Mouse (Mus musculus) right cerebral cortex, adult 18-20 months (tissue): Measurements from ENCODE around the gene Stfa3.
"Not testable (repeated sequence)": the region's sequence is repeated elsewhere in the genome, so short reads cannot be mapped to it uniquely, and the experiment has no call there.

Experiments
- DNase-seq: peaks from one replicate; pipeline ENCODE4 v3.0.0; 2022; ENCODE audit warnings: mixed read lengths

The Stfa3 gene

DNA sequence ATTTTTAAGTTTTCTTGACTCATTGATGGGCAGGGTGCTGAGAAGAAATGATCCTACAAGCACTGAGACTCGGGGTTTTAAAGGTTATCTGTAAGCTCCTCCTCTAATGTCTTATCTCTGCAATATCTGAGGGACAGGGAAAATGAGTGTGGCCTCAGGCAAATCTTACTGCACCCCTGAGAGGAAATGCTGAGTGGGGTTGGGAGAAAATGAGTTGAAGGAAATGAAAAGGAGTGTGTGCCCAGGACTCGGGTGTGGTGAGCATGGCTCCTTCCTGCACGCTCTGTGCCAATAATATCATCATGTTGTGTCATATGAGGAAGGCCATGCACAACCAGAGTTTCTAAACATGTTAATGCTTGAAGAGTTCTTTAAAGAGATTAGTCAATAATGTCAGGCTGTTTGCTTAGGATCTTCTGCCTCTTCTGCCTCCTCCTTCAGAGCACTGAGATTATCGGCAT lies at the start of gene Stfa3:
Gene Stfa3 (minus strand): TSS at position 51 of the 461 bp plus-strand sequence.
- no peak for DNase-seq

DNA sequence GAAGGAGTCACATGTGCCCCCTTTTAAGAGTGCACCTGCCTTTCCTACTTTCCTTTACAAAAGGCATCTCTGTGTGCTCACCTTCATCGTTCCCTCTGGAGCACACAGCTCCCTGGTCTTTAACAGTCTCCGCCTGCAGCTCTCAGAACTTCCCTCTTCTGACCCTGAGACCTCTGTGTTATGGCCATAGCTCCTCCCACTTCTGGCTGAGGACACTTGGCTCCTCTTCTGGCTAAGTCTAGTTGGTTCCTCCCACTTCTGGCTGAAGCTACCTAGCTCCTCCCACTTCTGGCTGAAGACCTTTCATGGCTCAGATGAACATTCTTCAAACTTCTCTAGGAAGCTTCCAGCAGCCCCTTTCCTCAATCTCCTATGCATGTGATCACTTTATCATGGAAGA lies 47.1 kb upstream of the Stfa3 start:
- DNase-seq, result no peak

DNA sequence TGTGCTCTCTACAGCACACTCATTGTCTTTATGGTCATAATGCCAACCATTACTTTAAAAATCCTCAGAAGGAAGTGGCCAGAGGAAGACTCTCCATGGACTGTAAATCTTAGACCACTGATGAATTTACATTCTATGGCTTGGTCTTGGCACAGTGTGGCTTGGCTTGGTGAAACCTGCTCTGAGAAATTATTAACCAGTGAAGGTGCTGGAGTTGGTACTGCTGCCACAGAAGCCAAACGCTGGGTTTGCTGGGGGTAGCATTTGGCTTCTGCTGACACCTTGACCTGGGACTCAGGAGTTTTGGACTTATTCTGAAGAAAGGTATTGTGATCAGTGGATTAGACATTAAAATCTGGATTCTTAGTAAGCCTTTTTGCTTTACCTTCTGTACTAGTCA lies 37.2 kb upstream of the Stfa3 start:
- no peak for DNase-seq

DNA sequence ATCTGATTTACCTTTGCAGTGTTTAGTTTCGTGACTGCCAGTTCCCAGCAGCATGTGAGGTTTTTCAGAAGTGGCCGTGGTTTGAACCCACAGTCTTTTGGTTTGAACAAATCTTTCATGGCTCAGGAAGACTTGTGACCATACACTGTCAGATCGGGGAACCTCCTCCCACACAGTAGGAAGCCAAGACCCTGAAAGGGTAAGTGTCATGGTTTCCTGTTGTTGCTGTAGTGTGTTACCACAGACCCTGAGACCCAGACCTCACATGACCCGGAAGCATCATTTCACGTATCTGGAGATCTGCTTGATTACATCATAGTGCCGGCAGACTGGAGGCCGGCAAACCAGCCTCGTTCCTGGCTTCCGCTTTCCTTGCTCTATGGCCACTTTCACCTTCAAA lies 21.7 kb upstream of the Stfa3 start:
- DNase-seq, result no peak

DNA sequence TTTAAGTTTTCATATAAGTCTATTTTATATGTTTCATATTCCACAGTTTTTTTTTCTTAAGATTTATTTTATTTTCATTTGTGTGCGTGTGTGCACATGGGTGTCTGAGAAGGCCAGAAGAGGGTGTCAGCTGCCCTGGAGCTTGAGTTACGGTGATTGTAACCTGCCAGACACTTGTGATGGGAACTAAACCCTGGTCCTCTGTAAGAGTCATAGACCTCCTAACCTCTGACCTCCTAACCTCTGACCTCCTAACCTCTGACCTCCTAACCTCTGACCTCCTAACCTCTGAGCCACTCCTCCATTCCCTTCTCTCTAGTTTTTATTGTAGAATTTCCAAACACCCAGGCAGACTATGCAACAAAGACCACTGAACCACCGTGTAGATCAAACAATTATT lies 20.3 kb upstream of the Stfa3 start:
- DNase-seq, result no peak

DNA sequence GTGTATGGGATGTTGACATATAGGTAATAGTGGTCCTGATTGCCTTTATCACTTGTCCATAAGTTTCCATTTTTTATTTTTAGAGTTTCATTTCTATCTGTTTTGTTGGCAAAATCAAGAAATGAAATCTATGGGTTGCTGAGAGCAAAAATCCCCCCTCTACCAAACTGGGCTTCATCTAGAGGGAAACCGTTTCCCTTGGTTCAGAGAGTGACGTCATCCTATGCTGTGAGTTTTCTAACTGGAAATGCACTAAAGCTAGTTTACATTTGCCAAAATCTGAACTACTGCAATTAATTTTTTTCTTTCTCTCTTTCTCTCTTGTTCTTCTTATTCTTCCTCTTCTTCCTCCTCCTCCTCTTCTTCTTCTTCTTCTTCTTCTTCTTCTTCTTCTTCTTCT lies 19.7 kb upstream of the Stfa3 start:
- DNase-seq, result no peak

DNA sequence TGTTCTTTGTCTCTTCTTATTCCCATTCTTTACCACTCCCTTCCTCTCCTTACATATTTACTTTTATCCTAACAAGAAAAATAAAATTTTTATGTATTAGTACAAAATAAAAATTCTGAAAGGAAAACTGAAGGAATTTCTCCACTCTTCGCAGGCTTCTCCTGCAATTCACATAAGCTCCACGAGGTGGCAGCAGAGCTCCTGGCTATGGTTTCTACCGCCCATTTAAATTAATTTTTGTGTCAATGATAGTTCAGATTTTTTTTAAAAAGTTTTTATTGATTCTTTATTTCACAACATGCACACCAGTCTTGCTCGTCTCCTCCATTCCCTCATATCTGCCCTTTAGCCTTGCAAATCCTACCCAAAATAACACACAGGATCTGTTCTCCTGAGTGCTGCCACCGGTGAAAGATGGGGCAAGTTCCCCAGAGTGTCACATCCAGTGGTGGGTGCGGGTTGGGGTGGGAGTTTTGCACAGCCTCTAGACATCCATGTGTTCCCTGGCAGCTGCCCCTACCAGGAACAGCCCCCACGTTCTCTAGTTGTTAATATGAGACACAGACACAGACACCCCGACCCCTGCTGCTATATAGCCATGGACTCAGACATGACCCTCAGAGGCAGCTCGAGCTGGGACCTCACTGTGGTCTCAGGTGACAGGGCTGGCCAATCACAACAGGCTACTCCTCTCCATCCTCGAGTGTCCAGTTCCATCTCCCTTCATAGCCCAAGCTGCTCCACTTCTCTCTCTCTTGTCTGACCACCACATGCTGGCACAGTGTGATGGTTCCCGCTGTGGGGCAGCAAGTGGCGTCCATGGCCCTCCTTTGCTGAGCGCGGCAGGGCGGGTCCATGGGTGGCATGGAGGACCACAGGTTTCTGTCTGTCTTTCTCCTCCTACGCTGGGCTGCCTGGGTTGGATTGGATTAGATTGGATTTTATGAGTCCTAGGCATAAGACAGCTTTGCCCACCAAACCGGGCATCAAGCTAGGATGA lies 18.3 kb upstream of the Stfa3 start:
- no peak for DNase-seq

DNA sequence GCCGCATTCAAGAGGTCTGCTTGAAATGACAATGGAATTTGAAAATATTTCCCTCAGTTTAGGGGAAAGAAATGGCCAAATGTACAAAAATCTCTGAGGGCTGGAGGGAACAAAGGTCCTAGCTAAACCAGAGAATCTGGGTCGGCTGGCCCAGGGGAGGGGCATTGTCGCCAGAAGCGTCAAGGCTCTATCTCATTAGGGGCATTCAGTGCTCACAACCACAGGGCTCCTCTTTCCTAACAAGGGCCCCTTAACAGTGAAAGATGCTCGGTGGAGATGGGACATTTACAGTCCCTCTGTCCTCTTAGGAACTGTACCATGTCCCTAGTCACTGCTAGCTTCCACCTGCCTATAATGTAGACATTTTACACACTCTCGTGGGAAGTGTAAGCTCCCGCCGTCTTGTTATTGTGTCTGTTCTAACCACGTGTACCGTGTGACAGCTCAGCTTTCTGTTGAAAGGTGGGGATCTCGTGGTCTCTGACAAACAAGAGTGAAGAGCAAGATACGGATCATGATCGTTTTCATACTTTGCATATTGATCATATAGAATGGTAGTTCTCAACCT lies 16.0 kb upstream of the Stfa3 start:
- DNase-seq, result no peak

DNA sequence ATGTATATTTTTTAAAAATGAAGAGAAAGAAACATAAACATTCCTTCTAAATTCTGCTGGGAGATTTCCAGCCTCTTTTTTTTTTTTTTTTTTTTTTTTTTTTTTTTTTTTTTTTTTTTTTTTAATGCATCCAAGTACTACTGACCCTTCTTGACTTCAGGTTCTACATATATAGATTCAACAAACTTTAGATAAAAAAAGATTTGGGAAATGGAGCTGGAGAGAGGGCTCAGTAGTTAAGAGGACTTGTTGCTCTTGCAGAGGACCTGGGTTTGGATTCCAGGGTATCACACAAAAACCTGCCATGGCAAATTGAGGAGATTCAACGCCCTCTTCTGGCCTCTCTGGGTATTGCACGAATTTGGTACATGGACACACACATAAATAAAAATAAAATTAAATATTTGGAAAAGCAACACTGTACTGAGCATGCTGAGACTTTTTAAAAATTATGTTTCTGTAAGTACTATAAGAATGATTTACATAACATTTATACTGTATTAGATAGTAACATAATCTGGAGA lies 14.8 kb upstream of the Stfa3 start:
- no peak for DNase-seq

DNA sequence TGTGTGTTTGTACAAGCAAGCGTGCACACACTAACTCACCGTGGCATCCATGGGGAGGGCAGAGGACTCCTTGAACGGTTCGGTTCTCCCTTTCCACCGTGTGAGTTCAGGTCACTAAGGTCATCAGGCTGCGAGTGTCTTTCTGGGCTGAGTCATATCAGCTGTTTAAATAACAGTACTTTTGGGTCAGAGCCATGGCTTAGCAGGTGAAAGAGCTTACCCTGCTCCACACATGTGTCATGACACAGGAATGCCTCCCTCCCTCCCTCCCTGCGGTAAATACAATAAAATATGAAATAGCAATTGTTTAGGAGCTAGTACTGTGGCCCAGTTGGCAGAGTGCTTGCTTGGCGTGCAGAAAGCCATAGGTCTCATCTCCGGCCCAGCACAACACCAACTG lies 14.2 kb upstream of the Stfa3 start:
- DNase-seq, result no peak

DNA sequence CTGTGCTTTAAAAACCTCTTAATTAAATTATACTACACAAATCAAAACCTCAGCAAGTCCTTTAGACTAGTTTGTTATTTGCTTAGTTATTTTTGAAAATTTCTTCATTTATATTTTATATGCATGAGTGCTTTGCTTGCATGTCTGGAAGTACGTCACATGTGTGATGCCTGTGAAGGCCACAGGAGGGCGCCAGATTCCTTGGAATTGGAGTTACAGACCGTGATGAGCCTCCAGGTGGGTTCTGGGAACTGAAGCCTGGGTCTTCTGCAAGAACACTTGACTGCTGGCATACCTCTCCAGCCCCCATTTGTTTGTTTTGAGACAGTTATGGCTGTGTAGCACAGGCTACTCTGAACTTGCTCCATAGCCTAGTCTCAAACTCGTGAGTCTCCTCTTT lies 13.7 kb upstream of the Stfa3 start:
- no peak for DNase-seq

DNA sequence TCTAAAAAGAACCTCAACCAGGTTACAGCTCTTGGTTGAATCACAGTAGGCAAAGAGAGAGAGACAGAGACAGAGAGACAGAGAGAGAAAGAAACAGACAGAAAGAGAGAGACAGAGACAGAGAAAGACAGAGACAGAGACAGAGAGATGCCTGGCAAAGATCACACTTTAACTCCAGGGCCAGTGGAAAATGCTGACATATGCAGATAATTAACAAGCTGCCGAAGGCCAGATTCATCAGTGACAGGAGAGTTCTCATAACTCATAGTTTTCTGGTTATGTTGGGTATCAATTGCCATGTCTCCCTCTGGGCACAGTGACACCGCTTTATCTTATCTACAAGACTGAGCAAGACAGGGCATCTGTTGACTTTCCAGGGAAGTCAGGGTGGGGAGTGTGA lies 12.7 kb upstream of the Stfa3 start:
- no peak for DNase-seq

DNA sequence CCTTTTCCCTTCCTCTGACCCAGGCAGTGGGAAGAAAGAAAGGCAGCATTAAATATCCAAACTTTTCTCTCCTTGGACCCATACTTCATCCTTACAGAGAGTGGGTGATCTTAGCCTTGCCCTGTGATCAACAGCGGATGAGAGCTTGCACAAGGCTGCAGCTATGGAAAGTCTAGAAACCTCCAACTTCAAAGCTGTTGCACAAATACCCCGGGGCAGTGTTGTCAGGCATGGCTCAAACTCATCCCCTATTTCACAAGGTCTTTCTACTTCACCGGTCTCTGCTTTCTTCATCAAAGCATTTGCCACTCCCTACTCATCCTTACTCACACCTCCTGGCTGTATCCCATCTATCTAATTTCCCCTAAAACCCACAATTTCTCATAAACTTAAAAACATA lies 10.2 kb upstream of the Stfa3 start:
- DNase-seq, result no peak

DNA sequence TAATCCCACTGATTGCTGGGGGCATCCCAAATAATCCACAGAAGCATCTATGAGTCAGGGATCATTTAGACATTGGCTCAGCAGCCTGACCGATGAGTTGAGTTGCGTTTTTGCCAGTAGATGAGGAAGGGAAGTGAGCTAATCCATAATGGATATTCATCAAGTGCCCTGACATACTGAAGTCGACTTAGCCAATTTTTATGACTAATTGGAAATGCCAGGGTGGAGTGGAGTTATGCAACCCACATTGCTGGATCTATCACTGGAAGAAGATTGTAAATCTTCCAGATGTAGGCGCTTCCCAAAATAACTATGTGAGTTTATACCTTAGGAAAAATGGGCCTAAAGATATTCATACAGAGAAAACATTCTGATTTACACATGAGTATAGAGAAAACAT lies 8.9 kb upstream of the Stfa3 start:
- DNase-seq, result no peak

DNA sequence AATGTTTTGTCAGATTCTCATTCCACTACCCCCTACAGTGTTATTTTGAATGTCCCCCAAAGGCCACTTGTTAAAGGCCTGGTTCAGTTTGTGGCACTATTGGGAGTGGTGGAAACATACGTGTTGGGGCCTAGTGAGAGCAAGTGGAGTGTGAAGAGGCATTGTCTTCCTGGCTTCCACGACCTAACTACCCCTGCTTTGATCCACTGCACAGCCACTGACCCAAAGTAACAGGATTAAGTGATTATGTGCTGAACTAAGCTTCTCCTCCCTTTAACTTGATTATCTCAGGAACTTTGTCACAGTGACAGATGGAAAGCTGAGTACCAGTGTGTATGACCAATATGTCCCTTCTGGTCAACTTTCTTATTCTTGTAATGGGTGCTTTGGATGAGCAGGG lies 5.2 kb upstream of the Stfa3 start:
- DNase-seq, result no peak

DNA sequence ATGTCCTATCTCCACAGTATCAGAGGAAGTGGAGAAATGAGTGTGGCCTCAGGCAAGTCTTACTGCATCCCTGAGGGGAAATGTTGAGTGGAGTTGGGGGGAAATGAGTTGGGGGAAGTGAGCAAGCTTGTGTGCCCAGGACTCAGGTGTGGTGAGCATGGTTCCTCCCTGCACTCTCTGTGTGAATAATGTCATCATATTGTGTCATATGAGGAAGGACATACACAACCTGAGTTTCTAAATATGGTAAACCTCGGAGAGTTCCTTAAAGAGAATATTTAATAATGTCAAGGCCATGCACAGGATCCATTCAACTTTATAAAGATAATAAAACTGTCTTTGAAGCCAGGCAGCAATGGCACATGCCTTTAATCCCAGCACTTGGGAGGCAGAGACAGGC lies 34.2 kb downstream of the Stfa3 start:
- not testable (repeated sequence) for DNase-seq

DNA sequence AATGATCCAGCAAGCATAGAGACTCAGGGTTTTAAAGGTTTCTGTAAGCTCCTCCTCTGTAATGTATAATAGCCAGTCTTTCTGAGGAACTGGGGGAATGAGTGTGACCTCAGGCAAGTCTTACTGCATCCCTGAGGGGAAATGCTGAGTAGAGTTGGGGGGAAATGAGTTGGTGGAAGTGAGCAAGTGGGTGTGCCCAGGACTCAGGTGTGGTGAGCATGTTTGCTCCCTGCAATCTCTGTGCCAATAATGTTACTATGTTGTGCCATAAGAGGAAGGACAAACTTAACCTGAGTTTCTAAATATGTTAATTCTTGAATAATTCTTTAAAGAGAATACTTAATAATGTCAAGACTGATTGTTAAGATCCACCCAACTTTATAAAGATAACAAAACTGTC lies 46.8 kb downstream of the Stfa3 start, which contains the start of gene Stfa2:
Gene Stfa2 (minus strand): TSS at position 101 of the 400 bp plus-strand sequence.
- no peak for DNase-seq
